Mouse (Mus musculus): ENCODE results near the gene Tspan1.

GRCm38 (mm10) chr4:116125803-116126386 lies 41.5 kb downstream of the Tspan1 start:
- no peak for TF ChIP-seq CTCF (IDR thresholded peaks at IDR 0.05 in 2 of 3, conservative IDR thresholded peaks at IDR 0.05 in 1 of 3; ENCODE audit: control insufficient read depth in 1 of 3, insufficient read depth in 1 of 3, low read depth in 2 of 3, low read length in 3 of 3, poor library complexity in 1 of 3, severe bottlenecking in 1 of 3)
- TF ChIP-seq KAT2A (conservative IDR thresholded peaks at IDR 0.05; ENCODE audit: low read depth, low read length): no peak
- TF ChIP-seq NELFE (IDR thresholded peaks at IDR 0.05; ENCODE audit: low read depth, low read length): no peak

Data from MEL (cell line).